In the genomic region with DNA sequence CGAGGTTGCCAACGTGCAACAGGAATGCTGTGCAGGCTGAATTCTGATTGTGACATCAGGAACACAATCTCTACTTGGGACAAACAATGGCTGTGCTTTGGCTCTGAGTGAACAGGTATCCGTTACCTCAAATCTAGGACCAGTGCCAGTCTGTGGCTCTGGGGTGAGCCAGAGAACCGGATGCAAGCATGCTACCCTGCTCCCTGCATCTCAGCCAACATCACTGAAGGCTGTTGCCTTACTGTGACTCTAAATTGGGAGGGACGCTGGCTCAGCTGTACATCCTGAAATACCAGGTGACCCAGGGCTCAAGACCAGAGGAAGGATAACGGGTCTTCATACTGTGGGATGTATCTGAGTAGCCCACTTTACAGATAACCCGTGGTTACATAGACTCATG, we compare ENCODE assay signal across 14 mouse cellular contexts.
DNase-seq lines count a peak whose midpoint lies in the region; ATAC-seq and TF ChIP-seq lines count a peak whose summit lies in the region.
"Had no signal": no experiment of that assay in that cellular context is flagged by ENCODE, and none has a peak within 500 bp of the region (broad histone marks: within the 10 kb centered on the region; RNA-seq: fewer than 3 reads in every experiment).

No protein-coding gene starts in this region.

- peak overlapping the region; percentile 65 for H3K27ac ChIP-seq in layer of hippocampus, adult 2 months
- H3K27ac ChIP-seq: heart, adult 2 months; liver, embryonic 14.5 days; midbrain, embryonic 12.5 days had no signal

- peak; percentile 11 to 13; a peak in 3 of 4 replicates for ATAC-seq in hematopoietic stem cell, adult 5-6 weeks (replicated peaks in 1 of 2; ENCODE audit: insufficient read depth in 1 of 2, low FRiP score in 2 of 2, low TSS enrichment in 1 of 2, low read depth in 1 of 2, poor library complexity in 2 of 2, severe bottlenecking in 2 of 2)
- ATAC-seq: intestine, embryonic 16.5 days had no signal

- no peak for TF ChIP-seq CTCF in layer of hippocampus, adult 2 months (conservative IDR thresholded peaks at IDR 0.05)

- DNase-seq in layer of hippocampus, adult 2 months (ENCODE audit: low spot score in 2 of 2) = no peak
- no peak for DNase-seq in layer of hippocampus, adult 11-12 months (ENCODE audit: low spot score)
- peak; percentile 3 for DNase-seq in 3T3-L1 (ENCODE audit: low read depth, low spot score)
- peak; percentile 62 for DNase-seq in CD4-positive helper T cell, adult 2 months (ENCODE audit: low read depth, low spot score)
- DNase-seq in gastrocnemius, postnatal 4 days (ENCODE audit: low spot score in 2 of 2) = no peak
- no peak for DNase-seq in gastrocnemius, postnatal 25 days
- DNase-seq: cerebellum, adult 11 months had no signal

- no peak overlapping the region for H3K4me3 ChIP-seq in layer of hippocampus, adult 2 months
- H3K4me3 ChIP-seq: erythroblast, embryonic 14.5 days; heart, adult 2 months; hindbrain, embryonic 12.5 days; midbrain, embryonic 12.5 days had no signal

Comparison
In these comparisons a context has a peak if more than half of its experiments do, and no peak if none do; other contexts are left out.
1. DNase-seq: peak in 3T3-L1 (single experiment) and CD4-positive helper T cell, adult 2 months (single experiment); none in layer of hippocampus, adult 2 months (0 of 2), layer of hippocampus, adult 11-12 months (single experiment), gastrocnemius, postnatal 4 days (0 of 2) and gastrocnemius, postnatal 25 days (single experiment).